ENCODE assay signal across 10 mouse cellular contexts in genomic region chr2:37931018-37931930, GRCm38 (mm10).
DNase-seq lines count a peak whose midpoint lies in the region; ATAC-seq and TF ChIP-seq lines count a peak whose summit lies in the region.
"Had no signal": no experiment of that assay in that cellular context is flagged by ENCODE, and none has a peak within 500 bp of the region (broad histone marks: within the 10 kb centered on the region; RNA-seq: fewer than 3 reads in every experiment).

No protein-coding gene starts in this region.

- H3K27ac ChIP-seq in forebrain, postnatal 0 days (ENCODE audit: low read depth, low read length): peak overlapping the region; percentile 6; the same call in 1 of the 2 replicates
- peak overlapping the region; percentile 63; the same call in 1 of the 2 replicates for H3K27ac ChIP-seq in midbrain, embryonic 13.5 days

- no peak overlapping the region for H3K4me2 ChIP-seq in forebrain, postnatal 0 days (ENCODE audit: low read depth)
- H3K4me2 ChIP-seq in midbrain, embryonic 13.5 days (replicated peaks): no peak overlapping the region

- WGBS in forebrain, postnatal 0 days: 25% methylated on average over 5 of the region's 5 CpGs
- WGBS in midbrain, embryonic 13.5 days: 37% methylated on average over 5 of the region's 5 CpGs

- no peak overlapping the region for H3K9ac ChIP-seq in forebrain, postnatal 0 days
- no peak overlapping the region for H3K9ac ChIP-seq in midbrain, embryonic 13.5 days (replicated peaks)

- H3K4me3 ChIP-seq in forebrain, postnatal 0 days (ENCODE audit: low read depth, low read length): no peak overlapping the region
- H3K4me3 ChIP-seq in midbrain, embryonic 13.5 days (replicated peaks): no peak overlapping the region

- peaks cover 7% of the 10 kb centered on the region; the same call in 1 of the 2 replicates for H3K4me1 ChIP-seq in forebrain, postnatal 0 days (ENCODE audit: insufficient read depth)
- H3K4me1 ChIP-seq in midbrain, embryonic 13.5 days (replicated peaks): peaks cover 29% of the 10 kb centered on the region

- no peak for TF ChIP-seq CTCF in forebrain, postnatal 0 days (IDR thresholded peaks at IDR 0.05; ENCODE audit: low read depth)

- H3K36me3 ChIP-seq in forebrain, postnatal 0 days (ENCODE audit: insufficient read depth): peaks cover 3% of the 10 kb centered on the region; the same call in 1 of the 2 replicates
- H3K36me3 ChIP-seq in midbrain, embryonic 13.5 days: peaks cover 16% of the 10 kb centered on the region

- peak; percentile 95 for ATAC-seq in forebrain, postnatal 0 days
- peak; percentile 87 for ATAC-seq in midbrain, embryonic 13.5 days
- ATAC-seq in activated CD4-positive, CD25-positive, alpha-beta regulatory T cell, adult 4 months: no peak

- peak; percentile 74 for DNase-seq in heart, adult 11 months
- no peak for DNase-seq in heart, postnatal 10 days
- DNase-seq in brain, embryonic 18.5 days (ENCODE audit: low read depth, low spot score): peak; percentile 50
- peak; percentile 73 for DNase-seq in forebrain, postnatal 0 days
- DNase-seq in gastrocnemius, postnatal 4 days (ENCODE audit: low spot score in 2 of 2): no peak
- no peak for DNase-seq in thymus, postnatal 10 days (ENCODE audit: low spot score in 2 of 2)
- DNase-seq: adrenal gland, postnatal 25 days; lung, postnatal 10 days had no signal

- H3K9me3 ChIP-seq in forebrain, postnatal 0 days (ENCODE audit: low read length): no peaks in the 10 kb centered on the region
- H3K9me3 ChIP-seq in midbrain, embryonic 13.5 days: no peaks in the 10 kb centered on the region

- intact Hi-C loops in heart, postnatal 10 days (cut with DNase I): no loop called here

- no peaks in the 10 kb centered on the region for H3K27me3 ChIP-seq in forebrain, postnatal 0 days (ENCODE audit: insufficient read depth, low read length)
- H3K27me3 ChIP-seq in midbrain, embryonic 13.5 days: peaks cover 29% of the 10 kb centered on the region

Comparison
In these comparisons a context has a peak if more than half of its experiments do, and no peak if none do; other contexts are left out.
1. DNase-seq: peak in heart, adult 11 months (single experiment), brain, embryonic 18.5 days (single experiment) and forebrain, postnatal 0 days (single experiment); none in heart, postnatal 10 days (0 of 2), gastrocnemius, postnatal 4 days (0 of 2) and thymus, postnatal 10 days (0 of 2).